Mouse (Mus musculus): ENCODE measurements at regions not wholly inside any gene's neighbourhood (a gene's known extent, or its start where the extent isn't known, plus 50 kb on each side); places are given as distances from the start of the nearest gene placed in this dataset.

DNA sequence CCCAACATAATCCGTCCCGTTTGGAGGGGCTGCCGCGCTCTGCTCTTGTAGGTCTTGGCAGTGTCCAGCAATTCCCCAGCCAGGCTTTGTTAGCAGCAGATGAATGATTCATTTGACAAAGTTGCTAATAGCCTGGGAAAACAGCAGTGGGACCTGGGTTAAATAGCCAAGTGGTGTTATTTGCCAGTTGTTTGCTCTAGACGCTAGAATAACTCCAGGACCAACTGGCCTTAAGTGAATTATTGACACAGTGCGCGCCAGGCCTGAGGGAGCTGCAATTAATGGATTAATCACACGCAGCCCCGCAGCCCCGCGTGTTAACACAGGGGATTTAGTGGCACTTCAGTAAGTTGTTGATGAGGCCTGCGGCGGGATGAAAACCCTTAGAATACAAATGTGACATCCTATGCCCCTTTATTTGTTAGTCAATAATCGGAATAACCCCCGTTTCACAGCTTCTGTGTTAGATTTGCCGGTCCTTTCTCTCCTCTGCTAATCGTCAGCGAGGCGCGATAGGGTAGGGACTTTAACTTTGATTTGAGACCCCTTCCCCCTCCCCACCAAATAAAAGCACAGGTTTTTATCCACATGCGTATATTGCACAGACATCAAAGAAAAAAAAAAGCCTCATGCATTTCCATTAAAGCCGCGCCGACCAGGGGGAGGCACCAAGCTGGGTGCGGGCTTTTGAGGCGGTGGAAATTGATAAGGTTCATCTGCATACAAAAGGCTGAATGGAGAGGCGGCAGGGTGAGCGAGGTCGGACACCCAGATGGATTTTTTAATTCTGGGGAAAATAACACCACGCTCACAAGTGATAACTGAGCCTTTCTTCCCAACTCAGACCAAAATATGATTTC, 118.5 kb upstream of the Sox14 start:
- no peak for ATAC-seq (ENCODE audit: extremely low read depth, insufficient number of reproducible peaks, low FRiP score, low TSS enrichment)
- peak overlapping the region; percentile 36 for H3K4me3 ChIP-seq
- H3K9ac ChIP-seq = peak overlapping the region; percentile 24
- no peak overlapping the region for H3K27ac ChIP-seq (replicated peaks)
- no peaks in the 10 kb centered on the region for H3K36me3 ChIP-seq
- no peaks in the 10 kb centered on the region for H3K9me3 ChIP-seq
- peaks cover 21% of the 10 kb centered on the region for H3K27me3 ChIP-seq (replicated peaks)
- H3K4me1 ChIP-seq = peaks cover 11% of the 10 kb centered on the region
- peak overlapping the region; percentile 64 for H3K4me2 ChIP-seq
- WGBS = 1% methylated on average over 30 of the region's 30 CpGs

DNA sequence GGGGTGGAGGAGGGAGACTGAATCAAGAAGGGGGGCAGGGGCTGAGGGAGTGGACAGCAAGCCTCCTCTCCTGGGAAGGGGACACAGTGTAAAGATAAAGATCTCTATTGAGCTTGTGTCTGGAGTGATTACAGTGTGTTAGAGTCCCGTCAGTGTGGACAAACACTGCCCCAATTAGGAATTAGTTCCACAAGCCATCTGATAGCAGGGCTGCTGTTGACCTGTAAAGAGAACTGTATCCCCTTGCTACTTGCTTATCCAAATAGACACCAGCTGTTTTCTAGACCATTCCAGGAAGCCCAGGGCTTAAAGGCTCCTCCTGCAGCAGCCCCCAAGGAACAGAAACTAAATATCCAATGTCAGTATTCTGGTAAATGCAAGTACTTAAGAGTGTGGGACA, 111.4 kb upstream of the Sox14 start:
- H3K4me2 ChIP-seq = no peak overlapping the region
- H3K9ac ChIP-seq = no peak overlapping the region
- H3K9me3 ChIP-seq = peaks cover 4% of the 10 kb centered on the region; the same call in 1 of the 2 replicates
- no peak overlapping the region for H3K4me3 ChIP-seq
- no peaks in the 10 kb centered on the region for H3K4me1 ChIP-seq
- H3K27me3 ChIP-seq (replicated peaks) = no peaks in the 10 kb centered on the region
- H3K27ac ChIP-seq (replicated peaks) = no peak overlapping the region
- no peaks in the 10 kb centered on the region for H3K36me3 ChIP-seq
- 9% methylated on average over 1 of the region's 1 CpGs for WGBS
- ATAC-seq (ENCODE audit: extremely low read depth, insufficient number of reproducible peaks, low FRiP score, low TSS enrichment) = no peak

DNA sequence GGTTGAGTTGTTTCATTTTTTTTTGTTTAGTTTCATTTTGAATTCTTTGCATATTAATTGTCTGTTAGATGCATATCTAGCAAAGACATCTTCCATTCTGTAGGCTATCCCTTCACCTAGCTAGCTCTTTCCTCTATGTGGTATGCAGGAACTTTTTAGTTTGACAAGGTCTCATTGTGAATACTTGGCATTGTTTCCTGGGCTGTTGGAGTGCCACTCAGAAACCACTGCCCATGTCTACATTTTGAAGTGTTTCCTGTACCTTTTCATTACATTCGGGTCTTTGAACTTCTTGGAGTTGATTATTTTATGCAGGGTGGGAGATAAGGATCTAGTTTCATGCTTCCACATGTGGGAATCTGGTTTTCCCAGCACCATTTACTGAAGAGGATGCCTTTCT, 104.8 kb upstream of the Sox14 start:
- 61% methylated on average over 1 of the region's 1 CpGs for WGBS

DNA sequence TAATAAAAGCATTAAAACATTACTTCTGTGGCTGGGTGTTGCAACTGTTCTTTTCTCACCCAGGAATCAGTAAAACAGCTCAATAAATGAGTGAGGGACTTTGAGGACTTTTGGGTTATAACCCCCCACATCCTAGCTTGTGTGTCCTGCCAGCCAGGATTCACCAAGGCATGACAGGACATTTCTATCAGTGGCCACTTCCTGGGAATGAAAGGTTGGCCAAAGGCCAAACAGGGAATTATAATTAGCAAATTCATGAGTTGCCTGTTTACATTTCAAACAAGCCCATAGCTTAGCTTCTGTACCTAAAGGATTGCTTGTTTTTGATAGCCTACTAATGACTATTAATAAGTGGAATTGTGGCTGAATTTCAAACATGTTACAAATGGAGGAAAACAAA, 85.6 kb upstream of the Sox14 start:
- no peak for ATAC-seq (ENCODE audit: extremely low read depth, insufficient number of reproducible peaks, low FRiP score, low TSS enrichment)

More for the DNA sequence above, 104.8 kb upstream of the Sox14 start:
- Histone ChIP-seq H3K27ac (replicated peaks) (no peak overlapping the region), H3K4me1 (no peaks in the 10 kb centered on the region), H3K27me3 (replicated peaks) (no peaks in the 10 kb centered on the region), H3K36me3 (no peaks in the 10 kb centered on the region), H3K4me2 (no peak overlapping the region), H3K9me3 (no peaks in the 10 kb centered on the region), H3K4me3 (no peak overlapping the region), H3K9ac (no peak overlapping the region)
- ATAC-seq (ENCODE audit: extremely low read depth, insufficient number of reproducible peaks, low FRiP score, low TSS enrichment) = no peak

DNA sequence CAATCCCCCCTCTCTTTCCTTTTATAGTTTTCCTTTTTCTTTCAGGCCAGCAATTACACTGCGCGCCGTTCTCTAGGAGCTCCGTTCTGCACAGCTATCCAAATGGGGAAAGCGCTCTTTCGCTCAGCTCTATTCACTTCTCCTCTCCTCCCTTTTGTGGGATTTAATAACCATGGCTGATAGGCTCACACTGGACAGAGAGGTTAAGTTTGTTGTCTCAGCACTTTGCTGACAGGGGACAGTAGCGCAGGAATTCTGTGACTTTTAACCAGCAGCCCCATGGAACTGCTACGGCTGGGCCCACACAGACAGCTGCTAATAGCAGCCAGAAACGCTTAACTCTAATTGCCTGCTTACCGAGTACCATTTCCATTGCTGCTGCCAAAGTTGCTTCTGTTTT, 78.8 kb upstream of the Sox14 start:
- no peak for ATAC-seq (ENCODE audit: extremely low read depth, insufficient number of reproducible peaks, low FRiP score, low TSS enrichment)
- 83% methylated on average over 10 of the region's 10 CpGs for WGBS
- no peaks in the 10 kb centered on the region for H3K27me3 ChIP-seq (replicated peaks)
- no peak overlapping the region for H3K27ac ChIP-seq (replicated peaks)
- H3K4me2 ChIP-seq = no peak overlapping the region
- H3K9ac ChIP-seq = no peak overlapping the region
- no peaks in the 10 kb centered on the region for H3K36me3 ChIP-seq
- no peaks in the 10 kb centered on the region for H3K4me1 ChIP-seq
- no peak overlapping the region for H3K4me3 ChIP-seq
- H3K9me3 ChIP-seq = no peaks in the 10 kb centered on the region

More for the DNA sequence above, 85.6 kb upstream of the Sox14 start:
- Histone ChIP-seq H3K27ac (replicated peaks) (no peak overlapping the region), H3K4me2 (no peak overlapping the region), H3K4me3 (no peak overlapping the region), H3K4me1 (no peaks in the 10 kb centered on the region), H3K9me3 (no peaks in the 10 kb centered on the region), H3K36me3 (no peaks in the 10 kb centered on the region), H3K27me3 (replicated peaks) (no peaks in the 10 kb centered on the region), H3K9ac (no peak overlapping the region)

DNA sequence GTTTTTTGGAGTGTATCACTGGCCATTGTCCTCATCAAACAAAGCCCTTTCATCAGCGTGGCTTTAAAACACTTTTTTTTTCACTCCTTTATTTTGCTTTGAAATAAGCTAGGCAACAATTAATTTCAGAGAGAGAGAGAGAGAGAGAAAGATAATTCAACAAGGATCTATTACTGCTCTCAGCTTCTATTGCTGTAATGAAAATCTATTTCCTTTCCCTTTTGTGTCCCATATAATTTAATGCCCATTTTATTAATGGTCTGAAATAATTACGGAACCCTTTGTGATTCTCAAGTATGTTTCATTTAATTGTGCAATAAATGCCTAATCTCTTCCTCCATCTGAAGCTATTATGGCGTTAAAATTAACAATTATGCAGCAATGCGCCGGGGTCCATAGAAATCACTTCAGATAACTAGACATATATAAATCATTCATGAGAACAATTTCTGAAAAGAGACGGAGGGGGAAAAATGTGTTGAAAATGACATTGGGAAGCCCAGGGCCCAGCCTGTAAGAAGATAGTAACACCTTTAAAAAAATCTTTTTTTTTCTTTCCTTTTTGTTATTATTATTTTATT, 78.2 kb upstream of the Sox14 start:
- no peak for ATAC-seq (ENCODE audit: extremely low read depth, insufficient number of reproducible peaks, low FRiP score, low TSS enrichment)
- no peak overlapping the region for H3K4me3 ChIP-seq
- H3K9me3 ChIP-seq = no peaks in the 10 kb centered on the region
- H3K4me2 ChIP-seq = no peak overlapping the region
- H3K4me1 ChIP-seq = no peaks in the 10 kb centered on the region
- H3K27me3 ChIP-seq (replicated peaks) = no peaks in the 10 kb centered on the region
- WGBS = 80% methylated on average over 6 of the region's 6 CpGs
- H3K9ac ChIP-seq = no peak overlapping the region
- H3K36me3 ChIP-seq = no peaks in the 10 kb centered on the region
- no peak overlapping the region for H3K27ac ChIP-seq (replicated peaks)
